Comparison of ENCODE assay signal across 21 mouse cellular contexts in the genomic region with DNA sequence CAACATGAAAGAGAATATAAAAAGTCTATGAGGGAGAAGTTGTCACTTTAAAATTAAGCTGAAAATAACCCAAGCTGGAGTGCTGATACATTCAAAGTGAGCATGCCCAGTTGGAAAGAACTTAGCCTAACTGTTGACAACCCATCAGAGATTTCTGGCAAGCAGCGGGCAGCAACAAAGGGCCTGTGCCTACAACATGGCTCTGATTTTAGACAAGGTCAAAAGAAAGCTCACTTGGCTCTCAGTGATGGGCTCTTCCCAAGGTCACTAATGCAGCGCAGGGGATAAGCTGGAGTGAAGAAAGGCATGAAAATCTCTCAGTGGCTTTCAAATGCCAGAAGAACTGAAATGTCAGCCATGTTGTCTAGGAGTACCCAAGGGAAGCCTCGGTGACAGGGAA.
A peak's percentile ranks its signal among the peaks of the same experiment; 100 is the strongest.
DNase-seq lines count a peak whose midpoint lies in the region; ATAC-seq and TF ChIP-seq lines count a peak whose summit lies in the region.
"Had no signal": no experiment of that assay in that cellular context is flagged by ENCODE, and none has a peak within 500 bp of the region (broad histone marks: within the 10 kb centered on the region; RNA-seq: fewer than 3 reads in every experiment).

No protein-coding gene starts in this region.

- H3K9me3 ChIP-seq in hindbrain, postnatal 0 days (ENCODE audit: low read length), result no peaks in the 10 kb centered on the region
- no peaks in the 10 kb centered on the region for H3K9me3 ChIP-seq in hindbrain, embryonic 14.5 days (ENCODE audit: control insufficient read depth, low read length)
- H3K9me3 ChIP-seq in heart, embryonic 12.5 days (replicated peaks), result no peaks in the 10 kb centered on the region
- H3K9me3 ChIP-seq: hindbrain, embryonic 13.5 days; limb, embryonic 13.5 days; liver, embryonic 15.5 days; neural tube, embryonic 12.5 days had no signal

- no peak overlapping the region for H3K4me2 ChIP-seq in hindbrain, postnatal 0 days (ENCODE audit: low read depth, low read length)
- no peak overlapping the region for H3K4me2 ChIP-seq in hindbrain, embryonic 14.5 days (replicated peaks)
- no peak overlapping the region for H3K4me2 ChIP-seq in heart, embryonic 12.5 days
- H3K4me2 ChIP-seq: hindbrain, embryonic 13.5 days; limb, embryonic 13.5 days; liver, embryonic 15.5 days; neural tube, embryonic 12.5 days had no signal

- no peak overlapping the region for H3K27ac ChIP-seq in hindbrain, postnatal 0 days
- no peak overlapping the region for H3K27ac ChIP-seq in hindbrain, embryonic 14.5 days
- H3K27ac ChIP-seq in heart, embryonic 12.5 days (ENCODE audit: poor library complexity, severe bottlenecking), result peak overlapping the region; percentile 78
- H3K27ac ChIP-seq: hindbrain, embryonic 13.5 days; layer of hippocampus, adult 2 months; limb, embryonic 13.5 days; liver, embryonic 15.5 days; neural tube, embryonic 12.5 days had no signal

- H3K4me3 ChIP-seq in hindbrain, postnatal 0 days (ENCODE audit: low read length), result no peak overlapping the region
- H3K4me3 ChIP-seq in hindbrain, embryonic 14.5 days (replicated peaks; ENCODE audit: low read length), result no peak overlapping the region
- H3K4me3 ChIP-seq in heart, embryonic 12.5 days, result no peak overlapping the region
- H3K4me3 ChIP-seq: hindbrain, embryonic 13.5 days; layer of hippocampus, adult 2 months; limb, embryonic 13.5 days; liver, embryonic 15.5 days; neural tube, embryonic 12.5 days had no signal

- 74% methylated on average over 3 of the region's 3 CpGs for WGBS in hindbrain, postnatal 0 days
- WGBS in hindbrain, embryonic 14.5 days, result 69% methylated on average over 3 of the region's 3 CpGs
- 39% methylated on average over 3 of the region's 3 CpGs for WGBS in heart, embryonic 12.5 days

- ATAC-seq in hindbrain, postnatal 0 days, result no peak
- ATAC-seq in hindbrain, embryonic 14.5 days (ENCODE audit: low FRiP score), result no peak
- peak; percentile 64; the same call in 1 of the 2 replicates for ATAC-seq in heart, embryonic 12.5 days (ENCODE audit: insufficient number of reproducible peaks, low FRiP score)
- ATAC-seq: forebrain, embryonic 16.5 days; intestine, postnatal 0 days had no signal

- no peak for TF ChIP-seq CTCF in hindbrain, postnatal 0 days (IDR thresholded peaks at IDR 0.05; ENCODE audit: low read depth)

- no peaks in the 10 kb centered on the region for H3K4me1 ChIP-seq in hindbrain, postnatal 0 days (ENCODE audit: insufficient read depth, low read length)
- H3K4me1 ChIP-seq in hindbrain, embryonic 14.5 days (replicated peaks; ENCODE audit: control insufficient read depth, insufficient read depth, low read length), result peaks cover 8% of the 10 kb centered on the region; the same call in 1 of the 2 replicates
- peaks cover 4% of the 10 kb centered on the region; the same call in 1 of the 2 replicates for H3K4me1 ChIP-seq in heart, embryonic 12.5 days (replicated peaks)
- H3K4me1 ChIP-seq: liver, embryonic 15.5 days; neural tube, embryonic 12.5 days had no signal

- intact Hi-C loops in heart, postnatal 36 days (cut with DNase I), result no loop called here

- peak; percentile 15 for DNase-seq in hindbrain, postnatal 0 days (ENCODE audit: low spot score)
- DNase-seq in hindbrain, embryonic 14.5 days (ENCODE audit: low spot score), result no peak
- peak; percentile 18 to 33 for DNase-seq in adrenal gland, postnatal 36 days
- DNase-seq in heart, postnatal 36 days, result peak; percentile 13 to 35
- DNase-seq in MN1 (ENCODE audit: low spot score), result no peak
- no peak for DNase-seq in spleen, postnatal 14 days (ENCODE audit: low spot score in 2 of 2)
- DNase-seq: cerebellum, adult 18-20 months; kidney, postnatal 10 days; lung, postnatal 10 days; midbrain, embryonic 14.5 days; retina, postnatal 1 day; right cerebral cortex, postnatal 4 days; thymus, postnatal 36 days had no signal

- no peaks in the 10 kb centered on the region for H3K36me3 ChIP-seq in hindbrain, postnatal 0 days (ENCODE audit: insufficient read depth, low read length)
- H3K36me3 ChIP-seq in hindbrain, embryonic 14.5 days (replicated peaks; ENCODE audit: control insufficient read depth, insufficient read depth), result no peaks in the 10 kb centered on the region
- H3K36me3 ChIP-seq in heart, embryonic 12.5 days, result no peaks in the 10 kb centered on the region
- H3K36me3 ChIP-seq: hindbrain, embryonic 13.5 days; limb, embryonic 13.5 days; liver, embryonic 15.5 days; neural tube, embryonic 12.5 days had no signal

- H3K27me3 ChIP-seq in hindbrain, postnatal 0 days (ENCODE audit: insufficient read depth, low read length), result no peaks in the 10 kb centered on the region
- H3K27me3 ChIP-seq in hindbrain, embryonic 14.5 days (ENCODE audit: control insufficient read depth, insufficient read depth, low read length), result no peaks in the 10 kb centered on the region
- H3K27me3 ChIP-seq in heart, embryonic 12.5 days (replicated peaks), result no peaks in the 10 kb centered on the region
- H3K27me3 ChIP-seq: hindbrain, embryonic 13.5 days; limb, embryonic 13.5 days; liver, embryonic 15.5 days; neural tube, embryonic 12.5 days had no signal

- H3K9ac ChIP-seq in hindbrain, postnatal 0 days (replicated peaks; ENCODE audit: low read length), result no peak overlapping the region
- no peak overlapping the region for H3K9ac ChIP-seq in hindbrain, embryonic 14.5 days
- no peak overlapping the region for H3K9ac ChIP-seq in heart, embryonic 12.5 days
- H3K9ac ChIP-seq: hindbrain, embryonic 13.5 days; limb, embryonic 13.5 days; liver, embryonic 15.5 days; neural tube, embryonic 12.5 days had no signal

Comparison
In these comparisons a context has a peak if more than half of its experiments do, and no peak if none do; other contexts are left out.
1. DNase-seq: peak in hindbrain, postnatal 0 days (single experiment), adrenal gland, postnatal 36 days (2 of 2) and heart, postnatal 36 days (2 of 2); none in hindbrain, embryonic 14.5 days (single experiment), MN1 (single experiment) and spleen, postnatal 14 days (0 of 2).